Mouse (Mus musculus) right cerebral cortex, postnatal 25 days (tissue): ENCODE results near the gene Erf.
A peak's percentile ranks its signal among the peaks of the same experiment; 100 is the strongest.

Experiments
- DNase-seq: peaks from one replicate; pipeline ENCODE4 v3.0.0; 2022

The Erf gene

GRCm38 (mm10) chr7:25237249-25238014 lies 13.1 kb downstream of the Erf start, which contains the start of gene Gsk3a:
Gsk3a (minus strand) TSS chr7:25237851.
- DNase-seq: peak; percentile 99

GRCm38 (mm10) chr7:25235526-25235925 lies 15.0 kb downstream of the Erf start:
- no peak for DNase-seq

- no peak for DNase-seq
These were observed 17.5 kb downstream of the Erf start for GRCm38 (mm10) chr7:25233061-25233460.

GRCm38 (mm10) chr7:25232101-25232648 lies 18.4 kb downstream of the Erf start:
- DNase-seq: no peak

- no peak for DNase-seq
These were observed 19.8 kb downstream of the Erf start for GRCm38 (mm10) chr7:25230690-25231285.

- no peak for DNase-seq
These were observed 22.8 kb downstream of the Erf start for GRCm38 (mm10) chr7:25227523-25228300.

- DNase-seq: no peak
These were observed 28.1 kb downstream of the Erf start for GRCm38 (mm10) chr7:25222275-25222967.

GRCm38 (mm10) chr7:25221102-25221883 lies 29.3 kb downstream of the Erf start, which contains the start of gene Zfp526:
Zfp526 (plus strand) TSS chr7:25221425.
- peak; percentile 98 for DNase-seq

- DNase-seq: no peak
These were observed 30.0 kb downstream of the Erf start, which contains the start of gene Dedd2 for GRCm38 (mm10) chr7:25220457-25221101. Dedd2 (minus strand) TSS chr7:25220615.

- DNase-seq: peak; percentile 94
These were observed 30.7 kb downstream of the Erf start for GRCm38 (mm10) chr7:25219756-25220456.

GRCm38 (mm10) chr7:25219416-25219750 lies 31.2 kb downstream of the Erf start:
- DNase-seq: no peak

GRCm38 (mm10) chr7:25218705-25219415 lies 31.7 kb downstream of the Erf start:
- DNase-seq: peak; percentile 44

- DNase-seq: no peak
These were observed 32.7 kb downstream of the Erf start for GRCm38 (mm10) chr7:25217653-25218395.

GRCm38 (mm10) chr7:25214172-25214571 lies 36.4 kb downstream of the Erf start:
- DNase-seq: no peak

GRCm38 (mm10) chr7:25213099-25213498 lies 37.5 kb downstream of the Erf start:
- DNase-seq: no peak

- no peak for DNase-seq
These were observed 40.1 kb downstream of the Erf start for GRCm38 (mm10) chr7:25210482-25210881.

GRCm38 (mm10) chr7:25209161-25209622 lies 41.4 kb downstream of the Erf start:
- no peak for DNase-seq

- DNase-seq: no peak
These were observed 44.3 kb downstream of the Erf start for GRCm38 (mm10) chr7:25206094-25206830.
